Mouse (Mus musculus) frontal cortex, postnatal 10 days (tissue): Measurements from ENCODE around the gene Cct7.

Experiments
- DNase-seq, 2 experiments: peaks; one replicate each; pipeline ENCODE4 v3.0.0; 2022; ENCODE audit warnings: low spot score in 2 of 2, mixed read lengths in 1 of 2

Cct7 gene

GRCm38 (mm10) chr6:85502103-85502910, 51.0 kb downstream of the Cct7 start:
- DNase-seq, result peak; percentile 29 to 48

GRCm38 (mm10) chr6:85502911-85503250, 51.6 kb downstream of the Cct7 start, which contains the start of gene Fbxo41:
Fbxo41 (minus strand) TSS chr6:85502994.
- peak; percentile 73 to 78 for DNase-seq

GRCm38 (mm10) chr6:85504908-85505307, 53.6 kb downstream of the Cct7 start:
- DNase-seq, result no peak

DNA sequence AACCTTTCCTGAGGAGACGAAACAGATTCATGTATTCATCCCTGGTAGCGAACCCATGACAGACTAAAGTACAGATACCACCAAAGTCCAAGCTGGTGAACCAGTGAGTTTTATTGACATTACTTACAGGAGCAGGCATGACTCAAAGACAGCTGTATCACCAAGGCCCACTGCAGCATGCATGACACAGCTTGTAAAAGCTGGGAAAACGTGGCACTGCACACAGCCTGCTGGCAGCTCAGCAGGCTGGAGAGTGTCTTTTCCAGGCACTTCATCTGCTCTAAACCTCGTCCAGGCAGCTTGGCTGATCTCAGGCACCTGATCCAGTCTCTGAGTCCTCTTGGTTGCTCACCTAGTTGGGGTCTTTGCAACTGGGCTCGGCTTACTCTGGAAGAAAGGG, 57.3 kb downstream of the Cct7 start:
- no peak for DNase-seq

- DNase-seq, result peak; percentile 42 to 67
Observed at GRCm38 (mm10) chr6:85510476-85510875, 59.2 kb downstream of the Cct7 start.

DNA sequence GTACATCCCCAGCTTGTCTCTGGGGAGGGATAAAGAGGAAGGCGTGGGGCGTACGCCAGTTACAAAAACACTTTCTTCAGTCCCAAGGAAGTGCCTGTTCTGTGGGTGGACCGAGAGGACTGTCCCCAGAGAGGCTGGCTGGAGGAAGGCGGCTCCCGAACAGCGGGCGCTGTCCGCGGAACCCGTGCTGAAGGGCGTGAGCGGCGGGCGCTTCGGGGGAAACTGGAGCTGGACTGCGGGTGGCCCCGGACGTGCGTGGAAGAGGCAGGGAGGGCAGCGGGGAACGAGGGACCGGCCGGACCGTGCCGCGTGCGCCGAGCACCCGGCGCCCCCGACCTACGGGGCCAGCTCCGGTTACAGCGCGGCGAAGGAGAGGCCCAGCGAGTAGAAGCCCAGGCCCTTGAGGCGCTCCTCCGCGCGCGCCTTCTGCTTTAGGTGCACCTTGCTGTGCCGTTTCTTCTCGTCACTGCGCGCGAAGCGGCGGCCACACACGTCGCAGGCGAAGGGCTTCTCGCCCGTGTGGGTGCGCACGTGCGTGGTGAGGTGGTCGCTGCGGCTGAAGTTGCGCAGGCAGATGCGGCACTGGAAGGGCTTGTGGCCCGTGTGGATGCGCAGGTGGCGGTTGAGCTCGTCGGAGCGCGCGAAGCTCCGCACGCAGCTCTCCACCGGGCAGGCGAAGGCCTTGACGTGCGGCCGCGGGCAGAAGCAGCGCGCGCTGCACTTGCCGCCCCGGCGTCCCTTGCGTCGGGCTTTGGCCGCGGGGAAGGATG, 60.2 kb downstream of the Cct7 start:
- DNase-seq, result peak in 1 of 2 experiments; percentile 31

- DNase-seq, result no peak
Observed at GRCm38 (mm10) chr6:85512056-85512440, 60.7 kb downstream of the Cct7 start.

DNA sequence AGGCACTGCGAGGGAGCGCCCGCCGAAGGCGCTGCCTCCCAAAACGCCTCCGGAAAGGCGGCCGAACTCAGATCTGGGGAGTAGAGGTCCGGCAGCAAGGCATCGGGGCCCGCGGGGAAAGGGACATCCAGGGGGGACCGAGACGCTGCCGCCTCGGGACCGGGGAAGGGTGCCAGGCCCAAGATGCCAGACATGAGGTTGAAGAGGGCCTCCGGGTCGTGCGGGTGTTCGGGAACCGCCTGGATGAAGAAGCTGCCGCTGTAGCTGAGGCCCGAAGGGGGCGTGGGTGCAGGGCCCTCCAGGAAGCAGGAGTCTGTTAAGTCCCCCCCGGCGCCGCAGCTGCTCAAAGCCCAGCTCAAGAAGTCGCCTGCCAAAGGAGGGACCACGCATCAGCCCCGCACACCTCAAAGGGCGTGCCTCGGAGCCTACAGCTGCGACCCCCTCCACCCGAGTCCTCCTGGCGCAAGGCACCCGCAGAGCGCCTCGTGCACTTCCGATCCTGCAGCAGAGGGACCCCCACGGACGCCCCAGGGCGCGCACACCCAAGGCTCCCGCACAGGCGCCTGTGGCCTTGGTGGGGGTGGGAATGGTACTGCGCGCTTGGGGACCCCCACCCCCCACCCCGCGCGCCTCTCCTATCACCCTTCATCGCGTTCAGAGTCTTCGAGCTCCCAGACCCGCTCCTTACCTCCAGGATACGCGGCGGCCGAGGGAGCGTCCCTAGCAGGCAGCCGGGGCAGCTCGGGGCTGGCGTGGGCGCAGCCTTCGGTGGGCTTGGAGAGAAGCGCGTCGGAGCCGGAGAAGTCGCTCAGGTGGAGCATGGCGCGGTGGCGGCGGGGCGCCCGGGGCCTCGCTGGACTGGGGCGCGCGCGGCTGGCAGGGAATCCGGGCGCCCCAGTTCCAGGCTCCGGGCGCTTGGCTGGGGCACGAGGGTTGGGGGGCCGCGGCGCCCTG, 61.5 kb downstream of the Cct7 start:
- peak in 1 of 2 experiments; percentile 41 for DNase-seq

GRCm38 (mm10) chr6:85513531-85513910, 62.2 kb downstream of the Cct7 start, which contains the start of gene Egr4:
Egr4 (minus strand) TSS chr6:85513589.
- DNase-seq, result peak; percentile 87 to 88

- DNase-seq, result no peak
Observed at GRCm38 (mm10) chr6:85515941-85516340, 64.6 kb downstream of the Cct7 start.
